Mouse (Mus musculus) liver, embryonic 14.5 days (tissue): ENCODE measurements around the gene Cdc14b. TPM values are rescaled to one million over a fixed set of nuclear protein-coding genes. Genes with fewer than 3 reads are reported as not detected.

Experiments used
- ATAC-seq: fragments of 200-750 bp; cut with Nextera tagmentation; 2 replicates; pipeline ENCODE4 v1.8.0; 2017; ENCODE audit warnings: moderate number of reproducible peaks, mild to moderate bottlenecking, moderate library complexity; ENCODE audit not compliant: insufficient read depth
- DNase-seq, 3 experiments: peaks; one replicate each; pipeline ENCODE4 v3.0.0-alpha.2; 2012 to 2013; ENCODE audit warnings: low read depth in 3 of 3, low spot score in 3 of 3
- H3K27ac ChIP-seq: fragments of 300-500 bp; sonication (generic); 2 replicates; pipeline ENCODE4 v1.5.1; 2014; ENCODE audit warnings: moderate library complexity, mild to moderate bottlenecking, control low read depth, inconsistent platforms
- H3K27me3 ChIP-seq: fragments of 300-500 bp; sonication (generic); 2 replicates; pipeline ENCODE4 v1.6.1; 2014; ENCODE audit warnings: mild to moderate bottlenecking, low read length, moderate library complexity; ENCODE audit not compliant: control insufficient read depth, insufficient read depth
- H3K36me3 ChIP-seq: fragments of 300-500 bp; sonication (generic); replicated peaks from 2 replicates; pipeline ENCODE4 v1.6.1; 2014; ENCODE audit warnings: low read depth; ENCODE audit not compliant: control insufficient read depth, insufficient read depth
- H3K4me1 ChIP-seq, 2 experiments: fragments of 200-500 bp in 1 of 2; fragments of 300-500 bp in 1 of 2; sonication (generic) in 1 of 2; replicated peaks; 2 replicates each; pipeline ENCODE4 v1.6.1; 2012 to 2014; ENCODE audit warnings: antibody characterized with exemption in 1 of 2, inconsistent platforms in 1 of 2, low read length in 1 of 2; ENCODE audit not compliant: control insufficient read depth in 2 of 2, insufficient read depth in 2 of 2
- H3K4me2 ChIP-seq: fragments of 300-500 bp; sonication (generic); 2 replicates; pipeline ENCODE4 v1.6.1; 2014; ENCODE audit warnings: low read depth, mild to moderate bottlenecking, control low read depth, moderate library complexity
- H3K4me3 ChIP-seq, 2 experiments: fragments of 200-500 bp in 1 of 2; fragments of 300-500 bp in 1 of 2; sonication (generic) in 1 of 2; 2 replicates each; pipeline ENCODE4 v1.5.1; 2012 to 2014; ENCODE audit warnings: low read depth in 2 of 2, low read length in 2 of 2, mild to moderate bottlenecking in 2 of 2, control low read depth in 1 of 2, inconsistent platforms in 1 of 2, moderate library complexity in 1 of 2; ENCODE audit not compliant: insufficient read depth in 1 of 2
- H3K9ac ChIP-seq: fragments of 300-500 bp; sonication (generic); replicated peaks from 2 replicates; pipeline ENCODE4 v1.6.1; 2014; ENCODE audit warnings: mild to moderate bottlenecking, control low read depth, moderate library complexity
- H3K9me3 ChIP-seq: fragments of 300-500 bp; sonication (generic); 2 replicates; pipeline ENCODE4 v1.6.1; 2016; ENCODE audit warnings: low read length, mixed read lengths; ENCODE audit not compliant: control insufficient read depth
- CTCF ChIP-seq: IDR thresholded peaks from 2 replicates; pipeline ENCODE4 v1.5.1; 2016; ENCODE audit warnings: antibody characterized with exemption, low read depth, control low read depth
- EP300 ChIP-seq: IDR thresholded peaks from 2 replicates; pipeline ENCODE4 v1.6.1; 2016; ENCODE audit warnings: antibody characterized with exemption, low read depth
- whole genome bisulfite sequencing: fragments of 180-500 bp; shearing (Covaris S2); extraction: QIAGEN DNeasy Blood & Tissue Kit; methylation state at CpG from one replicate; pipeline ENCODE4 v1.1.7; 2014; ENCODE audit not compliant: insufficient replicate concordance; 5-methylcytosine and 5-hydroxymethylcytosine counted together
- polyA plus RNA-seq, 2 experiments: library from polyadenylated mRNA; depleted of rRNA in 1 of 2; stranded (reverse) in 1 of 2; unstranded in 1 of 2; fragments of >200 nt; fragmentation: Nextera tagmentation in 1 of 2; extraction: Ambion mirVana in 1 of 2; gene quantifications; 2 replicates each; pipeline versions ENCODE4 v1.2.1 to v1.2.3; 2012 to 2014

The Cdc14b gene
- polyA plus RNA-seq, 2 experiments, result 4.1 to 5.6 TPM

DNA sequence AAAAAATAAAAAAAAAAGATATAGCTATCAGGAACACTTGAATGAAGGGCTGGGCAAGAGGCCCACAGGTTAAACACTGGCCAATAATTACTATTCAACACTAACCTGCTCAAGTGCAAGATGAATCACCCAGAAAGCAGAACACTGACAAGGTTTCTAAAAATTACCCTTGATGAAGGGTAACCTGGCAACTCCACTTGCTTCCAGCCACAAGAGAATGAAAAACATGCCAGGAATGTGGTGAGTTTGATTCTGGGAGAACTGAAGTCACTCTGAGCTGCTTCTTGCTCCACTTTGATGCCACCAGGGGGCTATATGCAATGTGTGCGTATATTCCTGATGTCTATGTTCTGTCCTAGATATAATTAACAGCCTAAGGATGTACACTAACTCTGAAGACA lies 119.9 kb downstream of the Cdc14b start:
- Histone ChIP-seq H3K9ac (no peak overlapping the region), H3K27me3 (peaks cover 6% of the 10 kb centered on the region), H3K4me3 (no peak overlapping the region), H3K27ac (no peak overlapping the region), H3K4me1 (peaks cover 7 to 9% of the 10 kb centered on the region in 2 experiments), H3K36me3 (peaks cover 2% of the 10 kb centered on the region), H3K9me3 (no peaks in the 10 kb centered on the region), H3K4me2 (no peak overlapping the region)
- ATAC-seq (no peak), DNase-seq (no peak)
- TF ChIP-seq CTCF (peak; percentile 39), EP300 (no peak)
- 44% methylated on average over 1 of the region's 1 CpGs for WGBS

DNA sequence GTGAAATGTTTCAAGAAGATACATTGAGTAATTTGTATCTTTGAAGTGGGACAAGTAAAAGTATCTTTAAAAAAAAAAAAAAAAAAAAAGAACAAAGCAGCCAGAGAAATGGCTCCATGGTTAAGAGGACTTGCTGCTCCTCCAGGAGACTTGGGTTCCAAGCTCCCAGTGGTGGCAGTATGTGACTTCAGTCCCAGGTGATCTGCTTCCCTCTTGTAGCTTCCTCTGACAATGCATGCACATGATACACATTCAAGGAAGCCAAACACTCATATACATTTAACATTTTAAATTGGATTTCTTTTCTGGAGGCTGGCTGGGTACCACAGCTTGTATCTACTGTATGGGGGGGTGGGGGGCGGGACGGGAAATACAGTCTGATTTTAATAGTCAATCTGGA lies 120.4 kb downstream of the Cdc14b start:
- ATAC-seq, result no peak
- no peak for DNase-seq
- Histone ChIP-seq H3K27me3 (peaks cover 6% of the 10 kb centered on the region), H3K9ac (no peak overlapping the region), H3K4me3 (no peak overlapping the region), H3K36me3 (peaks cover 7% of the 10 kb centered on the region), H3K27ac (no peak overlapping the region), H3K9me3 (no peaks in the 10 kb centered on the region), H3K4me1 (peaks cover 10 to 14% of the 10 kb centered on the region in 2 experiments), H3K4me2 (no peak overlapping the region; the same call in 1 of the 2 replicates)
- no peak for TF ChIP-seq CTCF
- no peak for TF ChIP-seq EP300
- WGBS, result 64% methylated on average over 2 of the region's 2 CpGs

DNA sequence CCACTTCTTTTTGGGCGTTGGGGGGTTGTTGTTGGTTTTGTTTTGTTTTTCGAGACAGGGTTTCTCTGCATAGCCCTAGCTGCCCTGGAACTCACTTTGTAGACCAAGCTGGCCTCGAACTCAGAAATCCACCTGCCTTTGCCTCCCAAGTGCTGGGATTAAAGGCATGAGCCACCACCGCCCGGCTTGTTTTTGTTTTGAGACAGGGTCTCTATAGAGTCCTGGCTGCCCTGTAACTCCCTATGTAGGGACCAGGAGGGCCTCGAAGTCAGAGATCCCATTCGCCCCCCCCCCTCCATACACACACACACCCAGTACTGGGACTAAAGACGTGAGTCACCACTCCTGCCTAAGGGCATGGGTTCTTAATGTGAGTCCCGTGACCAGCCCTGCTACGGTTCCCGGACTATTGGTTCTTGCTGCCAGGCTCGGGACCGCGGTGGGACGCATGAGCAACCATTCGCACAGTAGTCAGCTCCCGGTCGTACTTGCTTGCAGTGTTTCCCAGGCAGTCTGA lies 121.3 kb downstream of the Cdc14b start:
- Histone ChIP-seq H3K9me3 (no peaks in the 10 kb centered on the region), H3K27ac (peak overlapping the region; percentile 68), H3K36me3 (peaks cover 7% of the 10 kb centered on the region), H3K4me2 (peak overlapping the region; percentile 72), H3K27me3 (peaks cover 6% of the 10 kb centered on the region), H3K4me3 (peak overlapping the region; percentile 82 to 86), H3K4me1 (peaks cover 12 to 16% of the 10 kb centered on the region in 2 experiments), H3K9ac (peak overlapping the region; percentile 58)
- DNase-seq, result peak in 1 of 3 experiments; percentile 49
- WGBS, result 2% methylated on average over 18 of the region's 18 CpGs
- TF ChIP-seq EP300 (no peak), CTCF (no peak)
- ATAC-seq, result peak; percentile 16; the same call in 1 of the 2 replicates

DNA sequence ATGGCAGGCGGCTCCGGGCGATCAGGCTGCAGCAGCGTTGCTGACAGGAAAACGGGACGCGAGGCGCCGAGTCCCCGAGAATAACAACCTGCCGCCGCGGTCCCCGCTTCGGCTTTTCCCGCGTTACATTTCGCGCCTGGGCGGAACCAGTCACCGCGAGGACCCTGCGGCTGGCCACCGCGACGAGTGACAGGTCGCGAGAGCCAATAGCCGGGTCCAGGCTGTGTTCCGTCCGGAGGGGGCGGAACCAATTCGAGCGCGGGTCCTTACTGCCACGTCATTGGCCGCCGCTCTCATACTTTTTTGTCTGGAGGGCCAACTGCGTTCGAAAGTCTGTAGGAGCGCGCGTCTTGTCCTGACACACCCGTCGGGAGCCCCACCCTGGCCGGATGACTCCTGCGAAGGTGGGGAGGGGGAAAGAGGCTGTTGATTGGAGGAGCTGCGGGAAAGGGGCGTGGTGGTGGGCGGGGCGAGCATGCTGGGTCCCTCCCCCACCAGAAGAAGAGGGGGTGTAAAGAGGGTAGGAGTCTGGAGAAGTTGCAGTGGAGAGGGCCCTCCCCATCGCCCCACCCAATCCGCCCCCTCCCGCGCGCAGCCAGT lies 121.9 kb downstream of the Cdc14b start, which contains the start of gene Zfp367:
Zfp367 (minus strand) TSS at position 120 of the 600 bp plus-strand sequence.
- H3K4me1 ChIP-seq, result peaks cover 14 to 18% of the 10 kb centered on the region in 2 experiments
- peak within 1 kb of the TSS; percentile 88 for H3K27ac ChIP-seq
- peak; percentile 92 for ATAC-seq
- TF ChIP-seq EP300 (no peak), CTCF (no peak)
- no peaks in the 10 kb centered on the region for H3K9me3 ChIP-seq
- peak; percentile 98 to 99 (median 99) for DNase-seq
- H3K4me3 ChIP-seq, result peak within 1 kb of the TSS; percentile 82 to 86
- 1% methylated on average over 56 of the region's 56 CpGs for WGBS
- peaks cover 6% of the 10 kb centered on the region for H3K27me3 ChIP-seq
- peak within 1 kb of the TSS; percentile 72 for H3K4me2 ChIP-seq
- H3K36me3 ChIP-seq, result peaks cover 7% of the 10 kb centered on the region
- H3K9ac ChIP-seq, result peak within 1 kb of the TSS; percentile 93

DNA sequence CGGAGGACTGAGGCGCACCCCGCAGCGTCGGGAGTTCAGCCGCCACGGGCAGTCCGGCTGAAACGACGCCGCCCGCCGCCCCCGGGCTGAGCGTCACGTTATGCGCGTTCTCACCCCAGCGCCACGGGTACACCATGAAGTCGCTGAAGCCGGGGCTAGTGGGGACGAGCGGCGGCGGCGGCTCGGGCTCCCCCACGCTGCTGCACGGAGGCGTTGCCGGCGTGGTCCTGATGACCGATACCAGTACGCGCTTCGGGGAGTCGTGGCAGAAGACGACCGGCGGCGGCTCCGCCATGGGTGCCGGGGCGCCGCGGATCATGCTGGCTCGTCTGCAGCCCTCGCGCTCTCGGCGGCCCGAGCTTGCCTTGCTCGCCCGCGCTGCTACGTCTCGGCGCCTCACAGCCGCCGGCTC lies 122.4 kb downstream of the Cdc14b start:
- Histone ChIP-seq H3K4me1 (peaks cover 14 to 18% of the 10 kb centered on the region in 2 experiments), H3K27me3 (peaks cover 2% of the 10 kb centered on the region), H3K9me3 (no peaks in the 10 kb centered on the region), H3K4me2 (peak overlapping the region; percentile 72), H3K4me3 (peak overlapping the region; percentile 82 to 86), H3K27ac (peak overlapping the region; percentile 88), H3K36me3 (peaks cover 7% of the 10 kb centered on the region), H3K9ac (peak overlapping the region; percentile 93)
- ATAC-seq (peak; percentile 3), DNase-seq (no peak)
- WGBS, result under 1% methylated on average over 61 of the region's 61 CpGs
- TF ChIP-seq CTCF (no peak), EP300 (no peak; the same call in 1 of the 2 replicates)
